Comparison of ENCODE assay signal across 8 mouse cellular contexts in the genomic region with DNA sequence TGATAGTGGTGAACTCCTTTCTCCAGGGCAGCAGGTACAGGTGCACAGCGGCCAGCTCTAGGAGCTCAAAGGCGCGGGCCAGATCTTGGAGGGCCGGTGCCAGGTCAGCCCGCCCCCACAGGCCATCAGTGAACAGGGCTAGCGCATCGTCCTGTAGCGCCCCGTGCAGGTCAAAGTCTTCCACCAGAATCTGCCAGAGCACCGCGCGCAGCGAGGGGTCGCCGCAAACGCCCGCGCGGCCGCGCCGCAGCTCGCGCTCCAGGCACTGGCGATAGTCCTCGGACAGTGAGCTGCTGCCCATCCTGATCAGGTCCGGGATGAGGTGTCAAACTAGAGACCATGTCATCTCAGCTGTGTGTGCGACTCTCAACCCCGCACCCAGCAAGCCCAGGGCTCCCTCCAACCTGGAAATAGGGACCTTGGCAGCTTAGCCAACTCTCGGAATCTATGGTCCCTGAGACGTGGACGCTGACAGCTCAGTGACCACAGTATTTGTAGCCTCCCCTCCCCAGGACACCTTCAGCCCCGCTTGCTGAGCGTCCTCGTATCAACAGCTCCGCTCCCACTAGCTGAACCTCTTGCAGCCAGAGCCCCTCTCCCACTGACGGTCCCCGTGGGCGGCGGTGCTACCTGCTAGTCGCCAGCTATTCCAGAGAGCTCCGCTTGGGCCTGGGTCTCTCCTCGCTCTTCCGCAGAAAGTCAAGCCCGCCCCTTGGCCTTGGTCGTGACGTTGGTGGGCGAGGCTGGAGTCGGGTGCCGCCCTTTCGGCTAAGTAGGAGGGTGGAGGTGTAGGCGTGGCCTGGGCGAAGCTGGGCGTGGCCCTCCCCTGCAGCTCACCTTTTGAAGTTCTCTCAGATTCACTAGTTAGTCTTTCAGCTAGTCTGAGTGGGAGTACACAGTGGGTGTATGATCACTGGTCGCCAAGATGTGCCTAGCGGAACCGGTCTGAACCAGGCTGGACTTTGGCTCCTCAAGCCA. TPM values are rescaled to one million over a fixed set of nuclear protein-coding genes. Genes with fewer than 3 reads are reported as not detected.
DNase-seq lines count a peak whose midpoint lies in the region; ATAC-seq and TF ChIP-seq lines count a peak whose summit lies in the region.

Gene Spata2l (minus strand): TSS at position 714 of the 978 bp plus-strand sequence.

- peak within 1 kb of the TSS; percentile 45 for H3K9ac ChIP-seq in forebrain, embryonic 11.5 days (ENCODE audit: low read length)
- H3K9ac ChIP-seq in heart, embryonic 15.5 days: peak within 1 kb of the TSS; percentile 65
- peak within 1 kb of the TSS; percentile 59; the same call in 1 of the 2 replicates for H3K9ac ChIP-seq in liver, embryonic 14.5 days (replicated peaks)
- peak within 1 kb of the TSS; percentile 74 for H3K9ac ChIP-seq in stomach, embryonic 16.5 days (ENCODE audit: low read length)

- 2% methylated on average over 57 of the region's 57 CpGs for WGBS in forebrain, embryonic 11.5 days
- 2% methylated on average over 57 of the region's 57 CpGs for WGBS in heart, embryonic 15.5 days
- 1% methylated on average over 57 of the region's 57 CpGs for WGBS in liver, embryonic 14.5 days (ENCODE audit: insufficient replicate concordance)
- WGBS in stomach, embryonic 16.5 days: 1% methylated on average over 57 of the region's 57 CpGs

- TF ChIP-seq EP300 in liver, embryonic 14.5 days (IDR thresholded peaks at IDR 0.05; ENCODE audit: low read depth): no peak

- peak within 1 kb of the TSS; percentile 78 for H3K4me3 ChIP-seq in E14TG2a.4 (replicated peaks; ENCODE audit: low read length)
- peak within 1 kb of the TSS; percentile 40 for H3K4me3 ChIP-seq in forebrain, embryonic 11.5 days (ENCODE audit: low read depth, low read length)
- H3K4me3 ChIP-seq in heart, embryonic 15.5 days: peak within 1 kb of the TSS; percentile 67
- H3K4me3 ChIP-seq in liver, embryonic 14.5 days (ENCODE audit: insufficient read depth in 1 of 2, low read depth in 2 of 2, low read length in 2 of 2): peak within 1 kb of the TSS; percentile 64 to 70
- H3K4me3 ChIP-seq in stomach, embryonic 16.5 days (replicated peaks; ENCODE audit: low read length): peak within 1 kb of the TSS; percentile 61

- peaks cover 59% of the 10 kb centered on the region for H3K4me1 ChIP-seq in E14TG2a.4 (replicated peaks; ENCODE audit: low read depth, low read length)
- peaks cover 12% of the 10 kb centered on the region for H3K4me1 ChIP-seq in forebrain, embryonic 11.5 days (replicated peaks; ENCODE audit: control insufficient read depth, insufficient read depth, low read length)
- H3K4me1 ChIP-seq in heart, embryonic 15.5 days (replicated peaks): peaks cover 17% of the 10 kb centered on the region
- H3K4me1 ChIP-seq in liver, embryonic 14.5 days (replicated peaks; ENCODE audit: control insufficient read depth in 2 of 2, insufficient read depth in 2 of 2, low read length in 1 of 2): peaks cover 7 to 10% of the 10 kb centered on the region in 2 experiments
- peaks cover 6% of the 10 kb centered on the region; the same call in 1 of the 2 replicates for H3K4me1 ChIP-seq in stomach, embryonic 16.5 days (ENCODE audit: control insufficient read depth, insufficient read depth, low read length)

- ATAC-seq in forebrain, embryonic 11.5 days (replicated peaks; ENCODE audit: low FRiP score): peak; percentile 88
- ATAC-seq in heart, embryonic 15.5 days (replicated peaks; ENCODE audit: insufficient number of reproducible peaks, insufficient read depth, low FRiP score, low read depth): peak; percentile 87
- ATAC-seq in liver, embryonic 14.5 days (ENCODE audit: insufficient read depth): peak; percentile 76
- ATAC-seq in stomach, embryonic 16.5 days (ENCODE audit: insufficient read depth, low FRiP score): peak; percentile 93

- TF ChIP-seq CTCF in E14TG2a.4 (conservative IDR thresholded peaks at IDR 0.05; ENCODE audit: low read length): no peak
- peak; percentile 34; the same call in 1 of the 2 replicates for TF ChIP-seq CTCF in liver, embryonic 14.5 days (IDR thresholded peaks at IDR 0.05; ENCODE audit: low read depth)

- H3K9me3 ChIP-seq in E14TG2a.4 (ENCODE audit: low read length): no peaks in the 10 kb centered on the region
- H3K9me3 ChIP-seq in forebrain, embryonic 11.5 days (ENCODE audit: control insufficient read depth, low read length): no peaks in the 10 kb centered on the region
- no peaks in the 10 kb centered on the region for H3K9me3 ChIP-seq in heart, embryonic 15.5 days (replicated peaks)
- no peaks in the 10 kb centered on the region for H3K9me3 ChIP-seq in liver, embryonic 14.5 days (ENCODE audit: control insufficient read depth, low read length)
- no peaks in the 10 kb centered on the region for H3K9me3 ChIP-seq in stomach, embryonic 16.5 days (replicated peaks; ENCODE audit: control insufficient read depth, low read length)

- H3K4me2 ChIP-seq in forebrain, embryonic 11.5 days (ENCODE audit: low read depth, low read length, severe bottlenecking): peak within 1 kb of the TSS; percentile 85
- H3K4me2 ChIP-seq in heart, embryonic 15.5 days: peak within 1 kb of the TSS; percentile 97
- peak within 1 kb of the TSS; percentile 94 for H3K4me2 ChIP-seq in liver, embryonic 14.5 days (ENCODE audit: low read depth)
- H3K4me2 ChIP-seq in stomach, embryonic 16.5 days (ENCODE audit: low read depth, low read length): peak within 1 kb of the TSS; percentile 94

- H3K36me3 ChIP-seq in E14TG2a.4 (ENCODE audit: insufficient read depth, low read length): peaks cover 11% of the 10 kb centered on the region
- no peaks in the 10 kb centered on the region for H3K36me3 ChIP-seq in forebrain, embryonic 11.5 days (ENCODE audit: control insufficient read depth, insufficient read depth, low read length)
- no peaks in the 10 kb centered on the region for H3K36me3 ChIP-seq in heart, embryonic 15.5 days
- H3K36me3 ChIP-seq in liver, embryonic 14.5 days (replicated peaks; ENCODE audit: control insufficient read depth, insufficient read depth, low read depth): no peaks in the 10 kb centered on the region
- H3K36me3 ChIP-seq in stomach, embryonic 16.5 days (ENCODE audit: control insufficient read depth, insufficient read depth, low read length): no peaks in the 10 kb centered on the region

- peaks cover 22% of the 10 kb centered on the region for H3K27me3 ChIP-seq in E14TG2a.4 (ENCODE audit: insufficient read depth, low read length)
- H3K27me3 ChIP-seq in forebrain, embryonic 11.5 days (ENCODE audit: control insufficient read depth, insufficient read depth, low read length): peaks cover 10% of the 10 kb centered on the region
- H3K27me3 ChIP-seq in heart, embryonic 15.5 days: peaks cover 35% of the 10 kb centered on the region
- peaks cover 12% of the 10 kb centered on the region for H3K27me3 ChIP-seq in liver, embryonic 14.5 days (ENCODE audit: control insufficient read depth, insufficient read depth, low read length)
- H3K27me3 ChIP-seq in stomach, embryonic 16.5 days (ENCODE audit: control insufficient read depth, insufficient read depth, low read length): peaks cover 6% of the 10 kb centered on the region; the same call in 1 of the 2 replicates

- peak; percentile 82 for DNase-seq in c-Kit-positive CD71-positive TER-119-negative erythroid progenitor cells, embryonic 14.5 days (ENCODE audit: low read depth)
- peak; percentile 93 for DNase-seq in forebrain, embryonic 11.5 days (ENCODE audit: low spot score)
- DNase-seq in kidney, postnatal 14 days: peak; percentile 94
- peak; percentile 65 to 77 (median 71) for DNase-seq in liver, embryonic 14.5 days (ENCODE audit: low read depth in 3 of 3, low spot score in 3 of 3)
- peak; percentile 81 for DNase-seq in neural tube, embryonic 10.5 days (ENCODE audit: extremely low spot score, low spot score)

- H3K27ac ChIP-seq in forebrain, embryonic 11.5 days (ENCODE audit: low read depth, low read length): no peak within 1 kb of the TSS
- no peak within 1 kb of the TSS for H3K27ac ChIP-seq in heart, embryonic 15.5 days
- H3K27ac ChIP-seq in liver, embryonic 14.5 days: no peak within 1 kb of the TSS
- no peak within 1 kb of the TSS for H3K27ac ChIP-seq in stomach, embryonic 16.5 days (ENCODE audit: low read length)

RNA-seq across cellular contexts. Expression of gene Spata2l, which starts in this region (rescaled TPM):
- polyA plus RNA-seq in forebrain, embryonic 11.5 days (2014; fragmentation: Nextera tagmentation; extraction: Ambion mirVana): 1.8 and 2.0 TPM in 2 replicates
- polyA plus RNA-seq in heart, embryonic 15.5 days (2015; fragmentation: Nextera tagmentation; extraction: Ambion mirVana): 3.4 and 4.5 TPM in 2 replicates
- polyA plus RNA-seq in liver, embryonic 14.5 days (2012; rRNA removed): 0.87 and 0.92 TPM in 2 replicates
- polyA plus RNA-seq in liver, embryonic 14.5 days (2014; fragmentation: Nextera tagmentation; extraction: Ambion mirVana): 1.5 TPM in 2 replicates
- polyA plus RNA-seq in stomach, embryonic 16.5 days (2015; fragmentation: Nextera tagmentation; extraction: Ambion mirVana): 5.1 and 6.1 TPM in 2 replicates
